Mouse (Mus musculus) cerebellum, adult 2 months (tissue): Measurements from ENCODE around the gene Imp3.

Experiments
- CTCF ChIP-seq: fragments of 200-500 bp; IDR thresholded peaks from 2 replicates; pipeline ENCODE4 v1.5.1; 2011; ENCODE audit warnings: low read depth, mild to moderate bottlenecking, control low read depth, low read length, moderate library complexity, borderline replicate concordance; ENCODE audit not compliant: insufficient read depth
- POLR2A ChIP-seq: fragments of 200-500 bp; IDR thresholded peaks from 2 replicates; pipeline ENCODE4 v1.6.1; 2011; ENCODE audit warnings: low read length, control low read depth, borderline replicate concordance; ENCODE audit not compliant: insufficient read depth

DNA sequence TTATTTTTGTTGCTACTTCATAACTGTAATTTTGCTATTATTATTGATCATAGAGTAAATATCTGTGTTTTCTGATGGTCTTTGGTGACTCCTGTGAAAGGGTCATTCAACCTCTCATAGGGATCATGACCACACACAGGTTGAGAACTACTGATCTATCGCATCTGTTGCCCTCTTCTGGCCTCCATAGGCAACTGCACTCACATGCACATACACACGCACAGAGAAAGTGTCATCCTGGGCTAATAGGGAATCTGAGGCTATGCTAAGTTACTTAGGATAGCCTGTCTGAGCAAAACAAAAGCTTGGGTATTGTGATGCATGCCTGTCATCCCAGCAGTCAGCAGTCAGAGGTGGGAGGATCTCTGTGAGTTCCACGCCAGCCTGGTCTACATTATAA is 24.3 kb downstream of the Imp3 start:
- TF ChIP-seq CTCF (no peak), POLR2A (no peak)
